ENCODE assay signal across 8 mouse cellular contexts in genomic region chr2:65792516-65792915, GRCm38 (mm10). TPM values are rescaled to one million over a fixed set of nuclear protein-coding genes. Genes with fewer than 3 reads are reported as not detected.
A peak's percentile ranks its signal among the peaks of the same experiment; 100 is the strongest.
DNase-seq lines count a peak whose midpoint lies in the region; ATAC-seq lines count a peak whose summit lies in the region.

No protein-coding gene starts in this region.

- no peak overlapping the region for H3K4me3 ChIP-seq in midbrain, embryonic 15.5 days
- no peak overlapping the region for H3K4me3 ChIP-seq in forebrain, embryonic 13.5 days

- no peak overlapping the region for H3K9ac ChIP-seq in midbrain, embryonic 15.5 days
- H3K9ac ChIP-seq in forebrain, embryonic 13.5 days: no peak overlapping the region

- H3K36me3 ChIP-seq in midbrain, embryonic 15.5 days (replicated peaks): no peaks in the 10 kb centered on the region
- no peaks in the 10 kb centered on the region for H3K36me3 ChIP-seq in forebrain, embryonic 13.5 days (ENCODE audit: poor library complexity, severe bottlenecking)

- H3K4me2 ChIP-seq in midbrain, embryonic 15.5 days: no peak overlapping the region
- no peak overlapping the region for H3K4me2 ChIP-seq in forebrain, embryonic 13.5 days

- H3K27me3 ChIP-seq in midbrain, embryonic 15.5 days (replicated peaks): no peaks in the 10 kb centered on the region
- H3K27me3 ChIP-seq in forebrain, embryonic 13.5 days: no peaks in the 10 kb centered on the region

- no peak for ATAC-seq in midbrain, embryonic 15.5 days (replicated peaks)
- no peak for ATAC-seq in forebrain, embryonic 13.5 days

- H3K4me1 ChIP-seq in midbrain, embryonic 15.5 days: no peaks in the 10 kb centered on the region
- no peaks in the 10 kb centered on the region for H3K4me1 ChIP-seq in forebrain, embryonic 13.5 days

- WGBS in midbrain, embryonic 15.5 days: 20% methylated on average over 3 of the region's 3 CpGs
- WGBS in forebrain, embryonic 13.5 days: 25% methylated on average over 3 of the region's 3 CpGs

- DNase-seq in layer of hippocampus, adult 9-10 months (ENCODE audit: low spot score): peak; percentile 12
- DNase-seq in layer of hippocampus, postnatal 25 days (ENCODE audit: extremely low spot score in 1 of 2, low spot score in 1 of 2): no peak
- peak; percentile 69 for DNase-seq in MN1 (ENCODE audit: low spot score)
- peak; percentile 25 for DNase-seq in c-Kit-positive CD71-negative TER-119-negative erythroid progenitor cells, embryonic 14.5 days (ENCODE audit: low read depth)
- DNase-seq in lung, postnatal 36 days: peak; percentile 17
- DNase-seq in adrenal gland, postnatal 36 days: no peak

- H3K9me3 ChIP-seq in midbrain, embryonic 15.5 days: no peaks in the 10 kb centered on the region
- peaks cover 8% of the 10 kb centered on the region for H3K9me3 ChIP-seq in forebrain, embryonic 13.5 days (replicated peaks)

- no peak overlapping the region for H3K27ac ChIP-seq in midbrain, embryonic 15.5 days
- H3K27ac ChIP-seq in forebrain, embryonic 13.5 days: no peak overlapping the region

RNA-seq across cellular contexts. Expression of gene Csrnp3, which starts 53.1 kb away (rescaled TPM):
- 10 to 100 TPM; 72.7 to 82.4 TPM for total RNA-seq in layer of hippocampus, postnatal 25 days (2021)
- total RNA-seq in adrenal gland, postnatal 36 days (2021): under 1 TPM; 0.33 to 0.69 TPM
- 62.3 and 70.4 TPM in 2 replicates for polyA plus RNA-seq in midbrain, embryonic 15.5 days (2015; fragmentation: Nextera tagmentation; extraction: Ambion mirVana)
- 43.3 and 43.7 TPM in 2 replicates for polyA plus RNA-seq in forebrain, embryonic 13.5 days (2015; fragmentation: Nextera tagmentation; extraction: Ambion mirVana)

Comparison
In these comparisons a context has a peak if more than half of its experiments do, and no peak if none do; other contexts are left out.
1. DNase-seq: peak in layer of hippocampus, adult 9-10 months (single experiment), MN1 (single experiment), c-Kit-positive CD71-negative TER-119-negative erythroid progenitor cells, embryonic 14.5 days (single experiment) and lung, postnatal 36 days (single experiment); none in layer of hippocampus, postnatal 25 days (0 of 2) and adrenal gland, postnatal 36 days (0 of 2).
2. RNA of gene Csrnp3, which starts 53.1 kb away (total RNA-seq): 72.7 to 82.4 TPM in layer of hippocampus, postnatal 25 days; 0.33 to 0.69 TPM in adrenal gland, postnatal 36 days; every median in the first group is over 10 times any median in the second.